Mouse (Mus musculus) bone marrow, adult 2 months (tissue): ENCODE measurements around the gene Clcn6. TPM values are rescaled to one million over a fixed set of nuclear protein-coding genes. Genes with fewer than 3 reads are reported as not detected.

Experiments used
- H3K27ac ChIP-seq: fragments of 200-500 bp; 2 replicates; pipeline ENCODE4 v1.5.1; 2012; ENCODE audit warnings: low read depth, mild to moderate bottlenecking, control low read depth, inconsistent platforms, low read length; ENCODE audit not compliant: control insufficient read depth, poor library complexity, insufficient read depth
- H3K4me1 ChIP-seq: fragments of 200-500 bp; 2 replicates; pipeline ENCODE4 v1.6.1; 2011; ENCODE audit warnings: low read length; ENCODE audit not compliant: control insufficient read depth, insufficient read depth
- H3K4me3 ChIP-seq: fragments of 200-500 bp; replicated peaks from 2 replicates; pipeline ENCODE3; 2011; ENCODE audit warnings: mild to moderate bottlenecking, low read depth, low read length, control low read depth; ENCODE audit not compliant: control insufficient read depth
- CTCF ChIP-seq: fragments of 200-500 bp; IDR thresholded peaks from 2 replicates; pipeline ENCODE4 v1.5.1; 2011; ENCODE audit warnings: low read length, control low read depth; ENCODE audit not compliant: control insufficient read depth, insufficient read depth
- POLR2A ChIP-seq: fragments of 200-500 bp; IDR thresholded peaks from 2 replicates; pipeline ENCODE4 v1.6.1; 2011; ENCODE audit warnings: low read depth, mild to moderate bottlenecking, control low read depth, low read length, borderline replicate concordance; ENCODE audit not compliant: control insufficient read depth
- WGBS: fragments of 180-500 bp; shearing (Covaris S2); methylation state at CpG from one replicate; pipeline ENCODE4 v1.1.7; 2018; 5-methylcytosine and 5-hydroxymethylcytosine counted together
- polyA plus RNA-seq: library from polyadenylated mRNA; stranded (reverse); fragments of >200 nt; gene quantifications from 2 replicates; pipeline ENCODE4 v1.2.4, GENCODE M21; 2011; ENCODE audit warnings: low replicate concordance; ENCODE audit not compliant: missing spikeins, insufficient read depth, insufficient read length

Clcn6 gene
- polyA plus RNA-seq, 1 experiment = 6.8 TPM

GRCm38 (mm10) chr4:148083176-148083899 lies 44.7 kb upstream of the Clcn6 start:
- TF ChIP-seq CTCF = no peak
- no peak for TF ChIP-seq POLR2A
- Histone ChIP-seq H3K4me1 (peaks cover 5% of the 10 kb centered on the region; the same call in 1 of the 2 replicates), H3K27ac (peak overlapping the region; percentile 26), H3K4me3 (no peak overlapping the region)
- 13% methylated on average over 21 of the region's 21 CpGs for WGBS

GRCm38 (mm10) chr4:148082257-148083044 lies 43.8 kb upstream of the Clcn6 start:
- Histone ChIP-seq H3K4me3 (no peak overlapping the region), H3K4me1 (peaks cover 5% of the 10 kb centered on the region; the same call in 1 of the 2 replicates), H3K27ac (peak overlapping the region; percentile 26; the same call in 1 of the 2 replicates)
- peak; percentile 50 for TF ChIP-seq CTCF
- TF ChIP-seq POLR2A = no peak
- WGBS = 34% methylated on average over 12 of the region's 12 CpGs

- TF ChIP-seq POLR2A (no peak), CTCF (no peak)
- H3K27ac ChIP-seq = no peak overlapping the region
- no peak overlapping the region for H3K4me3 ChIP-seq
- 91% methylated on average over 10 of the region's 10 CpGs for WGBS
- H3K4me1 ChIP-seq = peaks cover 5% of the 10 kb centered on the region; the same call in 1 of the 2 replicates
Measured at GRCm38 (mm10) chr4:148081201-148081600, 42.6 kb upstream of the Clcn6 start.

- peaks cover 3% of the 10 kb centered on the region; the same call in 1 of the 2 replicates for H3K4me1 ChIP-seq
- no peak overlapping the region for H3K4me3 ChIP-seq
- no peak for TF ChIP-seq CTCF
- no peak for TF ChIP-seq POLR2A
- 92% methylated on average over 1 of the region's 1 CpGs for WGBS
- no peak overlapping the region for H3K27ac ChIP-seq
Measured at GRCm38 (mm10) chr4:148080597-148080973, 42.0 kb upstream of the Clcn6 start.

- Histone ChIP-seq H3K4me3 (no peak overlapping the region), H3K4me1 (peaks cover 3% of the 10 kb centered on the region; the same call in 1 of the 2 replicates), H3K27ac (no peak overlapping the region)
- TF ChIP-seq POLR2A (no peak), CTCF (no peak)
- WGBS = 87% methylated on average over 8 of the region's 8 CpGs
Measured at GRCm38 (mm10) chr4:148079944-148080596, 41.4 kb upstream of the Clcn6 start.

- H3K27ac ChIP-seq = no peak overlapping the region
- H3K4me1 ChIP-seq = peaks cover 1% of the 10 kb centered on the region; the same call in 1 of the 2 replicates
- no peak for TF ChIP-seq CTCF
- TF ChIP-seq POLR2A = no peak
- no peak overlapping the region for H3K4me3 ChIP-seq
- 80% methylated on average over 6 of the region's 6 CpGs for WGBS
Measured at GRCm38 (mm10) chr4:148079212-148079611, 40.6 kb upstream of the Clcn6 start.

- TF ChIP-seq CTCF (no peak), POLR2A (no peak)
- 87% methylated on average over 6 of the region's 6 CpGs for WGBS
- Histone ChIP-seq H3K4me3 (no peak overlapping the region), H3K27ac (no peak overlapping the region), H3K4me1 (no peaks in the 10 kb centered on the region)
Measured at GRCm38 (mm10) chr4:148075881-148076280, 37.3 kb upstream of the Clcn6 start.

- H3K4me3 ChIP-seq = peak overlapping the region; percentile 57
- no peak overlapping the region for H3K27ac ChIP-seq
- WGBS = 31% methylated on average over 21 of the region's 21 CpGs
- no peaks in the 10 kb centered on the region for H3K4me1 ChIP-seq
- TF ChIP-seq POLR2A (peak; percentile 6; the same call in 1 of the 2 replicates), CTCF (no peak)
Measured at GRCm38 (mm10) chr4:148075259-148075658, 36.6 kb upstream of the Clcn6 start.
